Mouse (Mus musculus) ES-E14 (cell line): ENCODE results near the gene Gdf7. TPM values are rescaled to one million over a fixed set of nuclear protein-coding genes. Genes with fewer than 3 reads are reported as not detected.

ENCODE experiments used
- DNase-seq: peaks from one replicate; pipeline ENCODE4 v3.0.0-alpha.2; 2013; ENCODE audit warnings: low read depth, low spot score
- H3K27ac ChIP-seq: 2 replicates; pipeline ENCODE4 v1.5.1; 2012; ENCODE audit warnings: low read depth, mild to moderate bottlenecking, low read length, moderate library complexity, mixed read lengths; ENCODE audit not compliant: poor library complexity, insufficient read depth, severe bottlenecking
- H3K36me3 ChIP-seq: 2 replicates; pipeline ENCODE4 v1.6.1; 2012; ENCODE audit warnings: mild to moderate bottlenecking, low read length, moderate library complexity, mixed read lengths; ENCODE audit not compliant: control insufficient read depth, poor library complexity, insufficient read depth, severe bottlenecking
- H3K4me1 ChIP-seq, 2 experiments: fragments of 150-350 bp in 1 of 2; sonication (generic) in 1 of 2; 2 replicates each; pipeline ENCODE4 v1.6.1; 2012; ENCODE audit warnings: low read length in 2 of 2, mild to moderate bottlenecking in 1 of 2, mixed read lengths in 1 of 2; ENCODE audit not compliant: control insufficient read depth in 2 of 2, insufficient read depth in 2 of 2, poor library complexity in 1 of 2
- H3K4me3 ChIP-seq, 2 experiments: fragments of 150-350 bp in 1 of 2; sonication (generic) in 1 of 2; 2 replicates each; pipeline ENCODE4 v1.5.1; 2012; ENCODE audit warnings: low read length in 2 of 2, low read depth in 1 of 2, mild to moderate bottlenecking in 1 of 2, mixed read lengths in 1 of 2; ENCODE audit not compliant: insufficient read depth in 1 of 2, poor library complexity in 1 of 2, severe bottlenecking in 1 of 2
- H3K9ac ChIP-seq: 2 replicates; pipeline ENCODE4 v1.6.1; 2012; ENCODE audit warnings: low read depth, mild to moderate bottlenecking, low read length, mixed read lengths; ENCODE audit not compliant: poor library complexity, insufficient read depth, severe bottlenecking
- H3K9me3 ChIP-seq: fragments of 150-350 bp; sonication (generic); 2 replicates; pipeline ENCODE4 v1.6.1; 2012; ENCODE audit warnings: low read depth, mild to moderate bottlenecking, low read length; ENCODE audit not compliant: control insufficient read depth, insufficient read depth
- CHD2 ChIP-seq: IDR thresholded peaks from 2 replicates; pipeline ENCODE4 v1.6.1; 2014; ENCODE audit warnings: mild to moderate bottlenecking, low read depth, low read length, inconsistent platforms
- HCFC1 ChIP-seq: IDR thresholded peaks from 2 replicates; pipeline ENCODE4 v1.6.1; 2012; ENCODE audit warnings: low read length, inconsistent platforms, borderline replicate concordance; ENCODE audit not compliant: insufficient read depth
- MAFK ChIP-seq: IDR thresholded peaks from 2 replicates; pipeline ENCODE4 v1.6.1; 2014; ENCODE audit warnings: mild to moderate bottlenecking, low read depth, low read length, inconsistent platforms; ENCODE audit not compliant: insufficient read depth
- ZC3H11A ChIP-seq: IDR thresholded peaks from 2 replicates; pipeline ENCODE4 v1.6.1; 2012; ENCODE audit warnings: low read depth, mild to moderate bottlenecking, inconsistent platforms, low read length, borderline replicate concordance
- ZNF384 ChIP-seq: IDR thresholded peaks from 2 replicates; pipeline ENCODE4 v1.6.1; 2012; ENCODE audit warnings: low read depth, low read length, inconsistent platforms
- in situ Hi-C, 2 experiments: fragments of 600-800 bp; cut with MboI; formaldehyde crosslinking; loops; one replicate each; pipeline ENCODE4 v1.15.1; 2025; ENCODE audit warnings: low sequenced_read_pairs in 2 of 2, inconsistent platforms in 1 of 2; ENCODE audit not compliant: unreplicated experiment in 2 of 2
- total RNA-seq: library from RNA; depleted of rRNA; stranded (reverse); fragments of 300-350 nt; gene quantifications from 2 replicates; pipeline ENCODE4 v1.2.3, GENCODE M21; 2012

Gene Gdf7
- total RNA-seq, 1 experiment = 0.71 TPM

DNA sequence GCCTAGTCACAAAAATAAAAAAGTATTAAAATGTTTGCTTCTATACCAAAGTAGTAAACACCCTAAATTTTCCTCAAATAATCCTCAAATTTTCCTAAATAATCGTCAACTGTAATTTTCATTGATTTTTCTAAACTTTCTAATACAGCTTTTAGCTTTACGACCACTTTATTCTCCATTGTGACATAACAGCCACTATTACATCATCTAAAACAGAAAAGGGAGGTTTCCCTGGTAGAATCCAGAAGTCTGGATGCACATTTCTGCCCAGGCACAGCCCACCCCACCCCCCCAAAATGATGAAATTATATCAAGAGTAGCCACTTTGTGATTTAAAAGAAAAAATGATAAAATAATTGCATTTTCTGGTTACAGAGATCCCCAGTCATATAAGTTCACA, 5.6 kb downstream of the Gdf7 start:
- in situ Hi-C loops = loop anchor here (25.0 kb wide), 2 partner anchors 234 to 1291 kb away; no protein-coding TSS in a partner anchor
- TF ChIP-seq HCFC1 (no peak), CHD2 (no peak), ZNF384 (no peak), MAFK (no peak), ZC3H11A (no peak)
- H3K4me3 ChIP-seq = no peak overlapping the region
- peaks cover 0 to 3% of the 10 kb centered on the region in 2 experiments; a peak in 1 of 4 replicates for H3K4me1 ChIP-seq
- no peaks in the 10 kb centered on the region for H3K9me3 ChIP-seq
- H3K36me3 ChIP-seq = no peaks in the 10 kb centered on the region
- no peak overlapping the region for H3K9ac ChIP-seq
- H3K27ac ChIP-seq = no peak overlapping the region
- DNase-seq = no peak

DNA sequence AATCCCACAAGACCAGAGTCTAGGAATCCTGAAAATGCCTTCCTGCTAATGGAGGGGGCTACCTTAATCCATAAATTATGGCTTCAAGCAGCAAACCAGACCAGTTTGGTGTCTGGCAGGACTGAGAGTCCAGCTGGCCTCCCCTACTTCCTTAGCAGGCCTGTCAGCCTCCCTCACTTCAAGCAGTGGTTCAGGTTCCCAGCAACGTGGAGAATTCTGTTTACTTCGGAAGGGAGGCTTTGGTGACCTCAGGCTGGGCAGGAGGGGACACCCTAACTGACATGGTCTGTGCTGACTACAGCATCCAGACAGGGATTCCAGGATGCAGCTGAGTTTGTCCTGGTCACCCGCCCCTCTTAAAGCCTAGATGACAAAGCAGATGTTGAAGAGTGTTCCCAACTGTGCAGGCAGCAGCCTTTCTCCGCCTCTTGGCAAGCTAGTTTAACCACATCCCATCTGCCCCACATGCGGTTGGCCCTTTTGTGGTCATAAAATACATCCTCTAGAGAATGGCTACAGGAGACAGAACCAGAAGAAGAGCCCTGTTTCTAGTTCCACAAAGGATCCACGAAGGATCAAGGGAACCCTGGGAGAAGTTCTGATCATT, 6.3 kb downstream of the Gdf7 start:
- no peaks in the 10 kb centered on the region for H3K36me3 ChIP-seq
- H3K27ac ChIP-seq = no peak overlapping the region
- no peaks in the 10 kb centered on the region for H3K9me3 ChIP-seq
- H3K4me1 ChIP-seq = peaks cover 0 to 3% of the 10 kb centered on the region in 2 experiments; a peak in 1 of 4 replicates
- TF ChIP-seq ZNF384 (no peak), CHD2 (no peak), MAFK (no peak), ZC3H11A (no peak), HCFC1 (no peak)
- in situ Hi-C loops = loop anchor here (25.0 kb wide), 2 partner anchors 233 to 1292 kb away; no protein-coding TSS in a partner anchor
- no peak overlapping the region for H3K4me3 ChIP-seq
- no peak overlapping the region for H3K9ac ChIP-seq
- DNase-seq = no peak

DNA sequence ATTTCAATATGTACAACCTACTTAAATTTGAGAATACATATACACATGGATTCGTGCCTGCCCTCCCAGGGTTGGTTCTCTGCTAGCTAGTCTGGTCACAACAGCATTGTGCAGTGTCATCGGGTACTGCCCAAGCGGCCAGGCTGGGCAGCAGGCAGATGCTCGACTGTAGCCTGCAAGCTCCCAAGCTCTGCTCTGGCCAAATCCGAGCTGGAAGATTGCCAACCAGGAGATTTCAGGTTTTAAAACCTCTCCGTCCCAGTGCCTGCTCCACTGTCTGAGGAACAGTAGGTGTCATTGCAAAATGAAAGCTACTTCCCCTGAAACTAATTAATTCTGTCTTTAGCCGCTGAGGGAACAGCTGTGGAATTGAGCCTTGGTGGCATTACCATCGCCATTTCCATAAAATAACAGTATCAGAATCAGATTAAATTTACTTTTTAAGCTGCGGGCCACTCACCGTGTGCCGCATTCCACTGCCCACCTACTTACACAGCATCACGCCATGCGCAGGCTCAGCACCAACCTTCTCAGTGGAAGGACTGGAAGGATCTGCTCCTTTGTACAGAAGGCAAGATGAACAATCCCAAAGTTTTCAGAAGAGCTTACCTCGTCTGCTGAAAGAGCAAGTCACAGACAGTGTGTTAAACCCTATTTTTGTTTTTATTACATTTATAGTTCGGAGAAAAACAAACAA, 10.4 kb downstream of the Gdf7 start:
- Histone ChIP-seq H3K27ac (no peak overlapping the region), H3K4me1 (no peaks in the 10 kb centered on the region), H3K36me3 (no peaks in the 10 kb centered on the region), H3K4me3 (no peak overlapping the region), H3K9me3 (no peaks in the 10 kb centered on the region), H3K9ac (no peak overlapping the region)
- TF ChIP-seq HCFC1 = no peak
- no peak for TF ChIP-seq ZC3H11A
- no peak for TF ChIP-seq CHD2
- no peak for TF ChIP-seq ZNF384
- no peak for TF ChIP-seq MAFK
- in situ Hi-C loops = loop anchor here (25.0 kb wide), 2 partner anchors 229 to 1296 kb away; no protein-coding TSS in a partner anchor
- DNase-seq = no peak

DNA sequence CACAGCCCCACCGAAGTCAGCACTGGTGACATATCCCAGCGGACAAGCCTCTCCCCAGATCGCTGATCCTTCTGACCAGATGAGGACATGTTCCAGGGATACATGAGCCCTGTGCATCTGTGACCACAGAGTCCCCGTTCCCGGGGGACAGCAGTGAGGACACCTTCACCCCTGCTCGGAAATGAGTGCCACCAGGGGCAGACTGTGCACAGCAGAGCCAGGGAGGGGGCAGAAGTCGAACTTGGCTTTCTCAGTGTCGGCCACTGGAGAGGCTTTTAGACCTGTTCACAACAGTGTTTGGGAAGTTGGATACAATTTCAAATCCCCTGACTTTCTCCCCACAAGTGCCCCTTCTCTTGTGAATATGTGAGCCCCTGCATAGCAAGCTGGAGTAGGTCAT, 12.3 kb downstream of the Gdf7 start:
- H3K9ac ChIP-seq = no peak overlapping the region
- H3K4me3 ChIP-seq = no peak overlapping the region
- peaks cover 1% of the 10 kb centered on the region; the same call in 1 of the 2 replicates for H3K36me3 ChIP-seq
- no peaks in the 10 kb centered on the region for H3K4me1 ChIP-seq
- no peak for DNase-seq
- no peaks in the 10 kb centered on the region for H3K9me3 ChIP-seq
- TF ChIP-seq ZNF384 = no peak
- in situ Hi-C loops = loop anchor here (25.0 kb wide), 2 partner anchors 227 to 1298 kb away; no protein-coding TSS in a partner anchor
- H3K27ac ChIP-seq = no peak overlapping the region
